Mouse (Mus musculus) embryo, embryonic 9.5 days (tissue): ENCODE results near the gene Nt5c1a.
"Not testable (repeated sequence)": the region's sequence is repeated elsewhere in the genome, so short reads cannot be mapped to it uniquely, and the experiment has no call there.

Experiments used
- DNase-seq: peaks from one replicate; pipeline ENCODE4 v3.0.0-alpha.2; 2017; ENCODE audit errors: extremely low spot score

The Nt5c1a gene

DNA sequence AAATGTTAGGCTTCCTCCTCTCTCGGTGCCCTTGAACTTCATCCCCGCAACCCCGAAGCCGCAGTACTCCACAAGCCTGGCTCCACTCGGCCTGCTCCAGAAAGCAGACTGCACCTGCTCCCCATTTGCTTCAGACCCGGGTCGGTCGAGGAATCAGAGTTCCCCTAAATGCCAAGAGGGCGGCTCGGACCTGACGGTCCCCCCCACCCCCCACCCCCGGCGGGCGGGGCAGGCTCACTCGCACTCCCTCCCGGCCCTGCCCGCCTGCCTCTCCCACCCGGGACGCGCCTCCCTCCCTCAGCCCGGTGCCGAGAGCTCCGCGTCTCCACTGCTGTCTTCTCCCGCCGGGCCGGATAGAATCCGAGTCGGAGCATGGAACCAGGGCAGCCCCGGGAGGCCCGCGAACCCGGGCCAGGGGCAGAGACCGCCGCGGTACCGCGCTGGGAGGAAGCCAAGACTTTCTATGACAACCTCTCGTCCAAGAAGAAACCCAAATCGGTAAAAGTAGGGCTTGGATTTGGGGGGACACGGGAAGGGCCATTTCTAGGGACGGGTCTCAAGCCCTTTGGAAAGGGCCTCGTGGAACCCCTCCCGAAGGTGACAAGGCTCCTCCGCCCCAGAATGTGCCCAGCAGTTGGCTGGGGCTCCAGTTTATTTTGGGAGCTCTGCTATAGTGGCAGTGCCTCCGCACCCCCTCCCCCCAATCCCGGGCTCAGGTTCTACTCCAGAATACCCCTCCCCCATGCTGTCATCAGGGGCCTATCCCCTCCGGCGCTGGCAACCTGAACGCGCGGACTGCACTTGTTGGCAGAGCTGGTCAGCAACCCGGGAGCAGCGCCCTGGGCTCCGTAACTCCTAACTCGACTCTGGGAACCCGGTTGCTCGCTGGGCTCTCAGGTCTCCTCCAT is at the start of gene Nt5c1a:
Nt5c1a (plus strand) TSS at position 319 of the 908 bp plus-strand sequence.
- peak; percentile 42 for DNase-seq

DNA sequence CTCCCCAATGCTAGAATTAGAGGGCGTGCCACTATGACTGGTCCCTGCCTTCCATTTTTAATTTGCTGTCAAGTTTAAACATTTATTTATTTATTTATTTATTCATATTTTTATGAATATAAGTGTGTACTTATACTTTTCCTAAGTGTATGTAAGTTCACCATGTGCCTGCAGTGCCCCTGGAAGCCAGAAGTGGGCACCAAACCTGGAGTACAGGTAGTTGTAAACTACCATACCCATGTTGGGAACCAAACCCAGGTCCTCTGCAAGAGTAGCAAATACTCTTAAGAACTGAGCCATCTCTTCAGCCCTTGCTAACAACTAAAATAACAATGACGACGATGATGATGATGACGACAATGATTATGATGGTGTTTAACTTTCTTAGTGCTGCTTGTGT is 49.3 kb upstream of the Nt5c1a start:
- no peak for DNase-seq

DNA sequence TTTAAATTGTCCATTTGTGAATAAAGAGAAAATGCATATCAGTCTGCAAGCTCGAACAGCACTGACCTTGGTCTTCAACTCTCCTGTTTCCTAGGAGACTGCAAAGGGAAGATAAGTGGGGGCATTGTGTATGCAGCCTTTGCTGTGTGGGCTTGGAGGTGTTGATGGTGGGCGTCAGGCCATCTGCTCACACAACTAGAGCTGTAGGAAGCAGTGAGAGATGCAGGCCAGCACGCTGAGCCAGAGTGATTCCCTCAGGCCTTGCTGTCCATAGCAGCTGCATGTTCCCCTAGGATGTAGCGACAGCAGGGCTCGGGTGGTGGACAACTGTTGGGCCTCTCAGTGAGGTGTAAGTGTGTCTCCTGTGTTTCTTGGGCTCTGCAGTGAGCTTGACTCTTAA is 48.3 kb upstream of the Nt5c1a start:
- no peak for DNase-seq

DNA sequence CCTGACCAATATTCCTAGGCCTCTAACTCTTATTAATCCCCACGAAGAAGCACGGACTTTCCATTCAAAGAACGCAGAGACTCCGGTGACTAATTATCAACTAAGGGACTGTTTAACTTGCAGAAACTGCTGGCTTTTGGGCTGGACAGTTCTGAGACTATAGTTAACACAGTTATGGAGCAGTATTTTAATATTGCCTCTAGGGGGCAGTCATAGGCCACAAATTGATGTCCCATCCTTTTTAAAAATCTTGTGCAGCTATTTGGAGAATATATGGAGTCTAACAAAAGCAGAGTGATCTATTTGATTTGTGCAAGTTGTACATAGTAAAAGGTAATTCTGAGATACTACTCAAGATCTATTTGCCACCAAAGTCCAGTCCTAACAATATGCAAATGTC is 46.3 kb upstream of the Nt5c1a start:
- DNase-seq = peak; percentile 50

DNA sequence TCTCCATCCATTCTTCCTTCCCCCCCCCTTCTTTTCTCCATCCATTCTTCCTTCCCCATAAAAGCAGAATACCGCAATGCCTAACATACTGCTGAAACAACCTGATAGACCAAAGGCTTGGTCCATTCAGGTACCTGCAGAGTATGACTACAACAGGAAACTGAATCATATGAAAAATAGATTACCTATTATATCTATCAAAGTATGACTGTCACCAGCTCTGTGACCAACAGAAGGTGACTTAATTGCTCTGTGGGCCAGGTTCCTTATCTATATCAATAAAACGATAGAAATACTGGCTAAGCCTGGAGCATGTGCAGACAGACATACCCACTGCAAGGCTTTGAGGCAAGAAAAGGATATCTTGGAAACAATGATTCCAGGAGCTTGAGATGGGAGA is 45.9 kb upstream of the Nt5c1a start:
- no peak for DNase-seq

DNA sequence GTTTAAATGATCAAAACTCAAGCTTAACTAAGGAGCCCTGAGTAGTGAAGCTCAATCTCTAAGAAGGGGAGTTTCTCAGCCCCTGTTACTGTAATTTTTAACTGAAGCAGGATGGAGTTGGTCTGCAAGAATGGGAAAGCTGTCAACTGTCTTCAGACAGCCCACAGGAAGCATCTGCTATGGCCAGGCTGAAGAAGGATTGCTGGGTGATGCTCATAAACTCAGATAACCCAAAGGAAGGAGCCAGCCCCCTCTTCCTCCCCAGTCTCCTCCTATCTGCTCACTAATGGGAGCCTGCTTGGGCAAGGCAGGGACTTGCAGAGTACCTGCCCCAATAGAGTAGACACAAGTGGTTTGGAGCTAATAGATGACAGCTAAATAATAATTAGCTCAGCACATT is 45.5 kb upstream of the Nt5c1a start:
- DNase-seq = no peak

DNA sequence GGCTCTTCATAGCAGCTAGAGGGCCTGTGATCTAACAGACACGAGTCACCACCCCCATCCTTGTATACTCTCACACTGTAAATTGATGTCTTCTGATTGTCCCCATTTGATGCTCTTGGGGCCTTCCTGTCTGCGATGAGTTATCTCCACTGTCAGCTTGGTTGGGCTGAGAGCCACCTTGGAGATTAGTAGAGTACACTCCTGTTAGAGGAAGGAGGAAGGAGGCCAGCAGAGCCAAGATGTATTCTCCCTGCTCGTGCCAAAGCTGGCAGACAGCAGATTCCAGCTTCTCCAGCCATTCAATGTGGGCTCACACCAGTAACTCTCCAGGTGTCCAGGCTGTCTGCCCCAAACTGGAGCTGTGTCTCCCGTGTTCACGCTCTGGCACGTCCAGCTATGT is 40.7 kb upstream of the Nt5c1a start:
- DNase-seq = no peak

DNA sequence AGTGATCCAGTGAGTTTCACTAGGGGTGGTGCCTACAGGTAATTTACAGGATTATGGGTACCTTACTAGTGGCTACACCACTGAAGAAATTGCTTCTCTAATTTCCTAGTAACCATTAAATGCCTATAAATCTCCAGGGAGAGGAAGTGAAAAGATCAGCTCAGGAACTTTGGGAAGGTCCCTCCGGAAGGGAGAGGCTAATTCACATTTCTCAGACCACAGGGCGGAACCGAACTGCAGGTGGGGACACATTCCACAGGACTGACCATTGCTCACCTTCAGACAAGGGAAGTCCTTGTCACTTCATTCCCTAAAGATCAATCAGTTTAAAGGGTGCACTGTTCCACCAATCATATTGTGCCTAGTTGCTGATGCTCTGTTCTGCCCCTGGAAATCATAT is 40.1 kb upstream of the Nt5c1a start:
- not testable (repeated sequence) for DNase-seq

DNA sequence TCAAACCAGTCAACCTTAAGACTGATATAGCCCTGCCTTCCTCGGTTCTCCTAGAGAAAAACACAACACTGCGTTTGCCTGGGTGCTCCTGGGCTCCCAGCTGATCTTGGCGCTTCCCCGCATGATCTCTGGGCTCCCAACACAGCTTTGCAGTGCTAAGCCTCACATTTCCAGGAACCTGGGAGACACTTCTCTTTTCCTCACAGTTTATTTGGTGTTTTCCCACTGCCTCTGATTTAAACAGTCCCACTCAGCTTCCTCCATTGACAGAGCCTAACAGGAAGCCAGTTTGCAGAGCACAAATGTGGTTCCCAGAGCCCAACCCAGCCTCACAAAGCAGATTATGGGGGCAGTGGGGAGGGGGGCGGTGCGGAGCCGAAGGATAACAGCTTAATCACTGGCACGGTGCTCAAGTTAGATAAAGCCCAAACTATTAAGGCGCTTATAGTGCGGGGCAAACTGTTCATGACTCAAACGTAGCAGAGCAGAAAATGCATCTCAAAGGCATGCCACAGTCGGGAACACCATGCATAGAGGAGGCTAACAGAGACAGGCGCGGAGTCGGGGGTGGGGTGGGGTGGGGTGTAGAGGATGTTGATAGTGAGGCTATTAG is 38.9 kb upstream of the Nt5c1a start:
- DNase-seq = no peak

DNA sequence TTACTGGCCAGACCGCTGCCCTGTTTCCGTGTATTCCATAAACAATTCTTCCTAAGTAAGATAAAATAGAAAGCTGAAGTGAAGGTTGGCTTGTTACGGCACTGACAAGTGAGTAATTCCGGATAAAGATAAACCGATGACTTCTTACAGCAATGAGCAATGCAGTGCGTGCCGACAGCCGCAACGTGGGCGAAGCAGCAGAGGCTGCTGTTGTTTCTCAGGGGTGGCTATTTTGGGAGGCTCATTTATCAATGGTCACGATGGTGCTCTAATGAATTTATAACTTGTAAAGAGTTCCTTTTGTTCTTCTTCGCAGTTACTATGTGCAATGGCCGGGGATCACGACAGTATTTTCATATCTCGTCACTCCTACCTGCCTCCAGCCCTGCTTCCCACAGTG is 37.1 kb upstream of the Nt5c1a start:
- no peak for DNase-seq

DNA sequence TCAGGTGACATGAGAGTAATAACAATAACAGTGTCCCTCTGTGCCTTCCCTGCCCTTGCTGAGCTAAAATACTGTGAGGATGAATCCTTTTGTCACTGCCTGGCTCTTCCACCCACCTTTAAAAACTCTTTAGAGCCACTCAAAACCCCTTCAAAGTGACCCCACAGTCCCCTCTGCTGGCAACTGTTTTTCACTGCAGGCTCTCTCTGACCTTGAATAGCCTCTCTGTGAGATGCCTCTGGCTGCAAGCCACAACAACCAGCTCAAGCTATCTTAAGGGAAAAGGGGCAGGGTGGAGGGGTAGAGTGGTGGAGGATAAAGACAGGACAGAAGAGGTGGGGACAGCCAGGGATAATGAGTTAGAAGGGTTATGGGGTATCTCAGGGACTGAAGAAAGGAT is 29.5 kb upstream of the Nt5c1a start:
- DNase-seq = no peak

DNA sequence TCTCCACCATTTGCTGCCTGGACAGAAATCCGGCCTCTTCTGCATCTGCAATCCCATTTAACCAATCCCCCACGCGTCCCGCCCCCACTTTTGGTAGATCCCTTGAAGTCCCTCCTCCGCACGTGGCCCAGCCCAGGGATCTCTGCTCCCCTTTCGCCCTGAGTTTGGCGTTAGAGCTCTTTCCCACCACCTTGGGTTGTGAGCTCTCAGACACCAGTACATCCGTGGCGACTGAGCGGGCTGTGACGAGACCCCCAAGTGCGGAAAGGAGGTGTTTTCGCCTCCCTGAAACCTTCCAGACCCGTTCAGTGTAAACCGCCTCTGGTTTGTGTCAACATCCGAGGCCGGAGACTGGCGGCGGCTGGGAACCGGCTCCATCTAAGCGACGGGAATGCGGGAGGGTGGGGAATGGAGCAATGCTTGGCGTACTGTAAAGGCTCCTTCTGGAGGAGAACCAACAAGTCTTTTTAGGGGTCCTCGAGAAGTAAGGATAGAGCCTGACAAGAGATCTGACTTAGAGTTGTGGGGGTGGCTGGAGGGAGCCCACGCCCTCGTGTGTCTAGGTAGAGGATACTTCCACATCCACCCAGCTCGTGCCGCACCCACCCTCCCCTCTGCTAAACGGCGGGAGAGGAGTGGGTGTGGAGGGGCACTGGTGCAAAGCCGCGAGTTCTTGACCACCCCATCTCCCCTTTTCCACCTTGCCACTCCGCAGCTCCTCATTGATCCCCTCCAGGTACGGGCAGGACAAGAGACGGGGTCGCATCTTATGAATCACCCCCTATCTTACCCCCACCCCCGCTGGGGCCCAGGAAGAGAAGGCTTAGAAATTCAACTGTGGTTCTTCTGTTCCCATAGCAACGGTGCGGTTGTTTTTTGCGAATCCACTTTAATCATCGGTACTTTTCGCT is 18.7 kb upstream of the Nt5c1a start, which contains the start of gene Hpcal4:
Hpcal4 (plus strand) TSS at position 900 of the 911 bp plus-strand sequence.
- DNase-seq = peak; percentile 68

DNA sequence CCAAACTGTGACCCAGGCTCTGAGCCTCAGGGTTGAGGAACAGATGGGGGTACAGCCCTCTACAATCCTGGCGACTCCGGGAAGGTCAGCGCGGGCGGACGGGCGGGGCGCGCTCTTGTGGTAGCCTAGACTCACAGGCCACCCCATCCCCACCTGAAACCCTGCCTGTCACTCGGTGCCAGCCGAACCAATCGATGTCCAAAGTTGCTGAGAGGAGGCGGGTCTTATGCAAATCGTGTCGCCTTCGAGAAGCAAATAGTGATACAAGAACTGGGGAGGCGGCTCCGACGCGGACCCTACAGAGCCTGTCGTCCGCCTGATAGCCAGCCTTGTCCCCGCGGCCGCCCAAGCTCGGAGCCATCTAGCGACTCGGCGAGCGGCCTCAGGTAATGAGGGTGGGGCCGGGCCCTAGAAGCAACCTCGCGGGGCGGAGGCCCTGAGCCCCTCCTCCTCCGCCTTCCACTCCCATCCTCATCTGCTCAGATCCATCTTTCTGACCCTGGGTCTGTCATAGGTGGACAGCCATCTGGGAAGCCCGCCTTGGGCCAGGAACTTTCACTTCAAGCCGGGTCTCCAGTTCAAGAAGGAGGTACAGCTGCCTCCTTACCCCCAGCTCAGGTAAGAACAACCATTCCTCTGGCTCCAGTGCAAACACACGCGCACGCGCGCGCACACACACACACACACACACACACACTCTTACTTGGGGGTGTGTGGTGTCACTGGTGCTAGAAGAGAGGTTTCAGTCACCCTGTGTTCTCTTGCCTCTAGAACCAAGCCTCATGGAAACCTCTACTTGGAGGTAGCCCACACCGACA is 17.9 kb upstream of the Nt5c1a start:
- DNase-seq = peak; percentile 91

DNA sequence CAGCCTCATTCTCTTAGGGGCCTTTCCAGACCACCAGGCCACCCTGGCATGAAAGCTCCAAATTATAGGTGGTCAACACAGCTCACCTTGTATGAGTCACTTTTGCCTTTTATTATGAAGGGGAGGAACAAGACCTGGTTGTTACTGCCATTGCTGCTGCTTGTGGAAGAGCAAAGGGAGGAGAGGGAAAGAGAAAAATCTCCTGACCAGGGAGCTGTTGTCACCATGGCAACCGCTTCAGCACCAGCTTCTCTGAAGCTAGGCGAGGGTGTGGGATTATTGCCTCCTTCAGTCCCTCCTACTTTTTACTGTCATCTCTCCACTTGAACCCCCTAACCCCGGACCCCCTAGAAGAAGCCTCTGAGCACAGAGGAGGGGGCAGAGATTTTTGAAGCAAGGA is 16.5 kb upstream of the Nt5c1a start:
- no peak for DNase-seq

DNA sequence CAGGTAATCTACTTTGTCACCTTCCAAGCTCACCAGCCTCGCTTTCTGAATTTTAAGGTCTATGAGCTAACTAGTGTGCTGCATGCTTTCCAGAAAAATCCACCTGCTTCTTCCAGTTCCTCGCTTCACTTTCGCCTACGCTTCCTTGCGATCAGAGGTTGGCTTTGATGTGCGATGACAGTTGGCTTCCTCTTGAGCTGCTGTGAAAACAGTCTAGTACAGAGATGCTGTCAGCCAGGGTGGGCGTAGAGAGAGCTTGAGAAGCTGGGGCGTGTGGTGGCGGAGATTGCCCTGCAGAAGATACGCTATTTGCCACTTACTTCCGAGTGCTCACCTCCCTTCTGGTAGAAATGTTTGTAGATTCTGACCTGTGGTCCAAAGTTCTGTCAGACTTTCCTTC is 9.0 kb upstream of the Nt5c1a start:
- no peak for DNase-seq

DNA sequence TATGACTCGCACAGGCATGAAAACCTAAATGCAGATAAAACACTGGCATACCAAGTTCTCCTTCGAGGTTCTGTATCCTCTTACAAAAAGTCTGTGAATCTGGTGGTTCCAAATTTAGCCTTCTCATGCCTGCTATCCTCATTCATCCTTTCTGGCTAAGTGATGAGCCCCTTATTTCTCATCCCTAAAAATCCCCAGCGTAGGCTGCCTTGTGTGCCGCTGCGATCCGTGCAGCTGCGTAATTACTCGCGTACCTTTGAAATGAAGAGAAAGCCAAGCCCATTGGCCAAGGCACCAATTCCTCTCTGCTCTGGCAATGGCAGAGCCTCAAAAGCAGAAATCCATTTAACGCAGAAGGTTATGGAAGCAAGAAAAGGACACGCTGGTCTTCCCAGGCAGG is 7.5 kb upstream of the Nt5c1a start:
- no peak for DNase-seq

DNA sequence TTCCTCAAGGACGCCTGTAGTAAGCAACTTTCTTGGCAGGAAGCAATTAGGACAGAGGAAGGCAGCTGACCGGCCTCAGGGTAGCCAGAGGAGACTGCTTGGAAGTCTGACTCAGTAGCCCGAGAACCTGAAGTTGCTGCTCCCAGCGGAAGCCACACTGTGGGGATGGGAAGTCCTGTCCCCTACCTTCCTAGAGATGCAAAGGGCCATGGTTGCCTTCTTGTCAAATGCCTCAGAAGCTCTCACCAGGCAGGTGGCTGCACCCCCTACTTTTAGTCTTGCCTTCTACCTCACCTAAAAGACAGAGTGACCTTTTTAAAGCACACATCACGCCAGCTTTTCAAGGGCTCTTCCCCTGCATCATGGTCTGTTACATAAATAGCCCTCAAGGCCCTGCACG is 4.6 kb upstream of the Nt5c1a start:
- no peak for DNase-seq

DNA sequence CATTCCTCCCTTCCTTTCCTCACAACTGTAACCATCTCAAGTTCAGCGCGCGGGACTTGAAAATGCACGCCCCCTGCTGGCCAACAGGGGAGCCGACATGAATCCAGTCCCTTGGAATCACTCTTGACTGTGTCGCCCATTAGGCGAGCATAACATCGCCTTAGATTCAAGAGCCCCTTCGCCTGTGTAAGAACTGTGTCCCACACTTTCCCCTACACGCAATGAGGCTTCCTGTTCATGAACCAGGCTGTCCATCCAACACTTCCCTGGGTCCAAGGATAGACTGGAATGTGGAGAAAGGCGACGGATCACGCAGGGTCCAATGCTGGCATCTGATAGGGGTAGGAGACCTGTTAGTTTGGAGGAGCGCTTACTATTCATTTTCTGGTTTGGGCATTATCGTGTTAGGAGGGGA is 526 bp upstream of the Nt5c1a start:
- DNase-seq = peak; percentile 73

DNA sequence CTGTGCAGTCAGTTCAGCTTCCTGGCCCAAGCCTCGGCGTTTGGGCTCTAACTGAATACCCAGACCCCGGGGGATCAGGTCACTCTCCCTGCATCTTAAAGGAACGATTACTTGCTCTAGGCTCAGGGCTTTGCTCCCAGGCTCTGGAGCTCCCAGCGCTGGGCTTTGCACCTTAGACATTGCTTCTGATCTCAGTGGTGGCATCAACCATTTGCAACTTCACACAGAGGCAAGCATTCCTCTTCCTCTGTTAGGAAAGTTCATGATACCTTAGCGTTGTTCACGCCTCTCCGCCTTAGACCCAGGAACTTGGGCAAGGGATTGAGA is 753 bp downstream of the Nt5c1a start:
- no peak for DNase-seq

DNA sequence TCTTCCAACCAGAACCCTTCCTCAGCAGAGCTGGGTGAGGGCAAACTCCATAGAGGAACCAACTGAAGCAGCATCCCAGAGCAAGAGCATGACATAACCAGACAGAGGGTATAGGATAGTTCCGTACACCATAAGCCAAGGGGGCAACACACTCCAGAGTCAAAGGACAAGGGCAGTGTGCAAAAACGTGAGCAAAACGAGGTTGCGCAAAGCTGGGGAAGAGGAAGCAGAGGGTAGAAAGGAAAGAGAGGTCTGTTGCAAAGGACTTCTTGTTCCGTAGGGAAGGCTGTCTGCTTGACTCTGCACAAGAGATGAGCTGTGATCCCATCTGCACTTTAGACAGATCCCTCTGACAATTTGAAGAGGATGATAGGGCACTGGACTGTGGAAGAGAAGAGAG is 6.0 kb downstream of the Nt5c1a start:
- DNase-seq = no peak

DNA sequence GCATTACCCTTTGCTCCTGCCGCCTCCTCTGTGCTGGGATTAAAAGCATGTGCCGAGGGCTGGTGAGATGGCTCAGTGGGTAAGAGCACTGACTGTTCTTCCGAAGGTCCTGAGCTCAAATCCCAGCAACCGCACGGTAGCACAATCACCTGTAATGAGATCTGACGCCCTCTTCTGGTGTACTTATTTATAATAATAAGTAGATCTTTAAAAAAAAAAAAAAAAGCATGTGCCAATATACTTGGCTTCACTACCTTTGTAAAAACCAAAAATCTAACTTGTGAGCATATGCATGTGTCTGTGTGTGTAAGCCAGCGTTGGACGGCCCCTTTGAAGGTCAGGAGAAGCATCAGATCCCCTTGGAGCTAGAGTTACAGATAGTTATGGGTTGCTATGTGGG is 9.7 kb downstream of the Nt5c1a start:
- no peak for DNase-seq

DNA sequence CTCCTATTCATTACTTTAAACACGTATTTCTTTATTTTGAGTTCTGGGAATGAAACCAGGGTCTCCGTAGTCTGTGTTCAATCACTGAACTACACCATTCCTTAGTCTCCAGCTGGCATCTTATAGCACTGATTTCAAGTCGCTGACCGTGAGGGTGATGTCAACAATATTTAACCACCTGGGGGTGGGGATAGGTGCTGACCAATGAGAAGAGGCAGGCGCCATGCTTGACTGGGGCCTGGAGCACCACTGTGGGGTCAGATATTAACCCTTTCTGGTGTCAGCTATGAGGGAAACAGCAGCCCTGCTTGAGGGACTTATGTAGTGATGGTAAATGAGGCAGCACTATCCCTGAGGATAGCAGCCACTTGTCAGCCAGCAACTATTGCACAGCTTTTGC is 10.1 kb downstream of the Nt5c1a start:
- no peak for DNase-seq
